Mouse (Mus musculus) 416B (cell line): ENCODE measurements around the gene Lrit2.
A peak's percentile ranks its signal among the peaks of the same experiment; 100 is the strongest.

Experiments used
- DNase-seq: peaks from one replicate; pipeline ENCODE4 v3.0.0; 2011; ENCODE audit warnings: low read depth

Gene Lrit2

DNA sequence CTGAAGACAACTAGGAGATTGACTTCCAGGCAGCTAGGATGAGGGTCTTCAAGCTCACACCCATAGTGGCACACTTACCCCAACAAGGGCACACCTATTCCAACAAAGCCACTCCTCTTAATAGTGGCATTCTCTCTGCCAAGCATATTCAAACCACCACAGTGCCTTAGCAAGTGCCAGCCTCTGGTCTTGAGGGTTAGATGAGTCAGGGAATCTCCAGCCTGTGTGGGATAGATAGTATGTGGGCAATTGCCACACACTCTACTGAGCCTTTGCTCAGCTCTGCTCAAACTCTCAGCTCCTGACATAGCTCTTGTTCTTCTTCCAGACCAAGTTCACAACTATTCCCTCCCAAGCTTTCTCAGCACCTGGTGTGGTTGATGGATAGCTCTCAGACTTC is 43.6 kb downstream of the Lrit2 start:
- DNase-seq, result peak; percentile 31

DNA sequence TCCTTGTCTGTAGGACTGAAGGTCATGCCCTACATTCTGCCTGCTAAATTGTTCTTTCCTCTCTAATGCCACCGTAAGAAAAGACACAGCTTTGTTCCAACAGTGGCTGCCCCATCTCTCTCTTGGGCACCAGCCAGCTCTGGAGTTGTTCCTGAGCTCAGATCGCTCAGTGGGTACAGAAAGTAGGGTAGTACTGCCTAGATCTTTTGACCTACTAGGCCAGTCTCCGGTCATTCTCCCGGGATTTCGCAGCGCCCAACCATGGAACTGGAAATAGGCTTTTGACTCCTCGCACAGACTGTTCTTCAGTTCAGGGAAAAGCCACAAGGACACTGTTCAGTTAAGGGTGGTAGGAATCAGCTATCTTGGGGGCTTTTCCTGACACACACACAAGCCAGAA is 45.2 kb downstream of the Lrit2 start:
- DNase-seq, result no peak

DNA sequence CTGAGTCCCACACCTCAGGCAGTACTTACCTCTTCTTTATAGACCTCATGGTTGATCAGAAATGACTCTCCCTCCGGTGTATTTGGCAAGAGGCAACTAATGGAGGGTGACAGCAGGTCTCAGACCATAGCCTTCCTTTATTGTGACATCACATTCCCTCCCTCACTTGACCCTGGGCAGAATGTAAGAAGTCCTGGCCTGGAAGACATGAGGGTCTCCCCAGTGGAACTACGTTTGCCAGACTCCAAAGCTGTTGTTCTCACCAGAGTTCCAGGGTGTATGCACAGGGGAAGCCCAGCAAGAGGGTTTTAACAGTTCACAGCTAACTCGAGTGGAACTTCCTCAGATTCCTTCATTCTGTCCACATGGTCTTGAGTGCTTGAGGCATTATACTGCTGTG is 46.2 kb downstream of the Lrit2 start, which contains the start of gene 2610528A11Rik:
TSS of gene 2610528A11Rik (minus strand) at position 101 of the 400 bp plus-strand sequence.
- DNase-seq, result no peak

DNA sequence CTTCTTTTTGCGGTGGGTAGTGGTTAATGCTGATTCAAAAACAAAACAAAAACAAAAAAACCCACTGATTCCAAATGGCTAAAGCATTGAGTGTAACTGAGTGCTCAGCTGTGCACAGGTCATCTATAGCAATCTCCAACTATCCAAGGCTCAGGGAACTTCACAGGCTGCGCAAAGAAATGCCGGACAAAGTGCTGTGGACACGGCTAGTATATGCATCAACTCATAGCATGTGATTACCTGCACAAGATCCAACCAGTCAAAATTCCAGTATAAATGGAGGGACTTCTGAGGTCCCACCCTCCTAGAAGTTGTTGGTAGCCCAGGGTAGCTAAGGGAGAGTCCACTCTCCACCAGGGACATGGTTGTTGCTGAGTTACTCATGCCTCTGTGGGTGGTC is 51.5 kb downstream of the Lrit2 start:
- no peak for DNase-seq
